Mouse (Mus musculus) subcutaneous adipose tissue, adult 2 months (tissue): Measurements from ENCODE around the gene Nfia. TPM values are rescaled to one million over a fixed set of nuclear protein-coding genes. Genes with fewer than 3 reads are reported as not detected.

Source experiments
- polyA plus RNA-seq: library from polyadenylated mRNA; depleted of rRNA; stranded (reverse); fragments of >200 nt; gene quantifications from 2 replicates; pipeline ENCODE4 v1.2.3, GENCODE M21; 2012; ENCODE audit warnings: low replicate concordance; rRNA removed

The Nfia gene
- 94.9 and 97.5 TPM in 2 replicates for polyA plus RNA-seq

GRCm38 (mm10) chr4:97772641-97773040 lies at the start of gene Nfia:
TSS of gene Nfia (plus strand) at chr4:97772734.

GRCm38 (mm10) chr4:97777706-97778176 lies 5.2 kb downstream of the Nfia start, which contains the start of gene E130114P18Rik:
TSS of gene E130114P18Rik (minus strand) at chr4:97778078.

Other genes starting within 250 kb of the Nfia start
- not detected in 2 replicates for gene E130114P18Rik, start 5.3 kb downstream of the Nfia start, polyA plus RNA-seq